Mouse (Mus musculus) lung, postnatal 4 days (tissue): Measurements from ENCODE around the gene Ephb6.

ENCODE experiments used
- DNase-seq, 2 experiments: peaks; one replicate each; pipeline ENCODE4 v3.0.0; 2021

Ephb6 gene

GRCm38 (mm10) chr6:41628180-41628579, 22.9 kb downstream of the Ephb6 start:
- DNase-seq = no peak

- no peak for DNase-seq
Observed at GRCm38 (mm10) chr6:41630791-41631190, 25.5 kb downstream of the Ephb6 start.

GRCm38 (mm10) chr6:41631549-41631948, 26.3 kb downstream of the Ephb6 start:
- DNase-seq = no peak

DNA sequence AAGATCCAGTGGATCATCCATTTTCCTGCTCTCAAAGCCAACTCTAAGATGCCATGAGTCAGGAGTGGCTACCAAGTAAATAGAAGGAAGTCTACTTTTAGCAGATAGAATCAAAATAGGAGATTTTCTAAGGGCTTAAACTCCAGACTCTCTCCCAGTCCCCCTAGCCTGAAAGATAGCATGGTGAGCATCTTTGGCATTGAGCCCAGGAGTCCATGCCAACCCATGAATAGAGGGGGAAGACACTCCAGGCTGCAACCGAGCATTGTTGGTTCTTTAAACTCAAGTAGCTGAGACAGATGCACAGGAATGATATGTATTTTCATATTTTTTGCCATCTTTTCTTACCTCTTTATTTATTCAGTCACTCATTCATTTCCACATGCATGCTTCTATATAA, 29.9 kb downstream of the Ephb6 start:
- no peak for DNase-seq

DNA sequence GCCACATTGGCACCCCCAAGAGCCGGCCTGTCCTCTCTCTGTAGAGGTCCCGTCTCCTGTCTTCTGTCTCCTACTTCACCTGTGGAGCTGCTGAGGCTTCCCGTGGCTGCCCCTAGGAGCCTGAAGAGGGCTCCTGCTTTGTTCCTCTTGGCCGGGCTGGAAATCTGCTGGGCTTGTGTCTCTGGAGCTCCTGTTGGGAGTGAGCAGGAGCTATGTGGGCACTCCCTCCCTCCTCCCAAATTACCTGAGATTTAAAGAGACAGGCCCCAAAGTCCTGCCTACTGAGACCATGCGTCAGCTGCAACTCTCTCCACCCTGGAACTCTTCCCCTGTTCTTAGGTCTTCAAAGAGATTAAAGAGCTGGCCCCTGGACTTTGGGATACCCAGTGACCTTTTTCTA, 30.9 kb downstream of the Ephb6 start, which contains the start of gene Trpv6:
Trpv6 (minus strand) TSS at position 228 of the 400 bp plus-strand sequence.
- peak in 1 of 2 experiments; percentile 44 for DNase-seq

DNA sequence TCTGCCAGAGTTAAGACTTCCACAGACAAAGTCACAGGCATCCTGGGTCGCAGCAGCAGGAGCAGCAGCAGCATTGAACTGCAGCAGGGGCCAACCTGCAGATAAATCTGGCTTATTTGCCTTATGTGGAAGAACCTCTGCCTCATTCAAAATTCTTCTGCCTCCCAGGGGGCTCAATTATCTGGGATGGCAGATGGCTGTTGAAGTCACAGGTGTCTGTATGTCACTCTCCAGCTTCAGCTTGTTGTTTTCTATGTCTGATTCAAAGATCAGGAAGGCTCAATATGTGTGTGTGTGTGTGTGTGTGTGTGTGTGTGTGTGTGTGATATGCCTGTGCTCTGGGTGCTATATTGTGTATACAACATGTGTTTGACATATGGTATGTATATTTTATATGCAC, 32.1 kb downstream of the Ephb6 start:
- DNase-seq = no peak

- no peak for DNase-seq
Observed at GRCm38 (mm10) chr6:41637927-41638506, 32.7 kb downstream of the Ephb6 start.

DNA sequence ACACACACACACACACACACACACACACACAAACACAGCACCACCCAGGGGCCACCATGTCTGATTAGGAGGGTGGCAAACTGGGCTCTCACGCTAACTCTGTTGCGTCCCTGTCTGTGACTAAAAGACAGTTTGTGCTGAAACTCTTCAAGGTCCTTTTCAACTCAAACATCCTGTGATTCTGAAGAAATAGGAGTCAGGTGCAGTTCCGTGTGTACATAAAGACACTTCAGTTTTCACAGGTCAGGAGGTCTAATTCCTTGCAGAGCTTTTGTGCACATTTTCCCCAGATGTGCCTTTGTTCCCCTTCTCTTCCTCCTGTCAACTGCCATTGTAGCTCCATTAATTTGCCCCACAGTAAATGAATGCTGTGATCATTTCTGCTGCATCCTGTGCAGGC, 35.2 kb downstream of the Ephb6 start:
- no peak for DNase-seq

GRCm38 (mm10) chr6:41641173-41641866, 36.0 kb downstream of the Ephb6 start:
- DNase-seq = no peak

DNA sequence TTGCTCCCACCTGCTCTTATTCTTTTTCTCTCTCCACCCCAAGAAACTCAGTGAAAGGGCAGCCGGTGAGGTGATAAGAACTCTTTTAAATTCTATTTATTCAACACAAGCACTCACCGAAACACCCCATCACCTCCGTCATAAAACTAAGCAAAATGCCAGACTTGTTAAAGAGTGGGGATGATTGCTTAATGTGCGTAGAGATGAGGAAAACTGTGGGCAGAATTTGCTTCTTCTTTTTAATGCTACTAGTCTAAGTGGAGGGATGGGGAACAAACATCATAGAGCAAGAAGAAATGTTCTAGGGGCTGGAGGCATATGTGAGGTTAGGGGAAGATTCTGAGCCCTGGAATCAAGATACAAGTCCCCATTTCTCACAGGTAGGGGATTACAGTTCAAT, 37.5 kb downstream of the Ephb6 start:
- no peak for DNase-seq

DNA sequence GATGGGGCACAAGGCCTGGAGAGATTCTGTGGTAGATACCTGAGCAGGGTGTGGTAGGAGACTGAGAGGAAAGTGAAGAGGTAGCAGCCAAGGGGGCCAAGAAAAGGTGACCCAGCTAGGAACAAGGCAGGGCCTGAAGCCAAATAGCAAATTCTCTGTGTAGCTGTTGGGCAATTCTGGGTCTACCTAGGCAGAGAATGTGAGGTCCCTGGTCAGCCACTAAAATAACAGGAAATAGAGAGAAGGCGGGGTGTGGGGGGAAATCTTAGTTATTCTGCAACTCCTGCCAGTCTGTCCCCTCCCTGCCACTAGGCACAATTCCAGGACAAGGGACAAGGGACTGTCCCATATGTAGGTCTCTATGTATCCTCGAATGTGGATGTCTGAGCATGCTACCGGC, 37.9 kb downstream of the Ephb6 start:
- peak; percentile 53 to 72 for DNase-seq

DNA sequence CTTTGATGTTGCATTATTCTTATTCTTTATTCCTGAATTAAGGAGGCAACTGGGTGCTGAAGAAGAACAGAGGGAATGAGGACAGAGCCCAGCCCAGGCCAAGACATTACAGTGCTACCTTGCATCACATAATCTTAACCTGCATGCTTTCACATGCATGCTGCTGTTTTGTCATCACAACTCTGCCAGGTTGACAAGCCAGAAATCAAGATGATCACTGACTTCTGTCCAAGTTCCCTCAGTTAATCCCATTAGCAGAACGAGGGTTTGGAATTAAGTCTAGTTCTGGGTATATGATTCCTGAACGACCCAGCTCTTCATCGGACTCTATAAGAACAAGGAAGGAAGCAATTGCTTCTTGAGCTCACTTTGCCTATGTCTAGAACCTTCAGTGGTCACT, 40.9 kb downstream of the Ephb6 start:
- DNase-seq = no peak

DNA sequence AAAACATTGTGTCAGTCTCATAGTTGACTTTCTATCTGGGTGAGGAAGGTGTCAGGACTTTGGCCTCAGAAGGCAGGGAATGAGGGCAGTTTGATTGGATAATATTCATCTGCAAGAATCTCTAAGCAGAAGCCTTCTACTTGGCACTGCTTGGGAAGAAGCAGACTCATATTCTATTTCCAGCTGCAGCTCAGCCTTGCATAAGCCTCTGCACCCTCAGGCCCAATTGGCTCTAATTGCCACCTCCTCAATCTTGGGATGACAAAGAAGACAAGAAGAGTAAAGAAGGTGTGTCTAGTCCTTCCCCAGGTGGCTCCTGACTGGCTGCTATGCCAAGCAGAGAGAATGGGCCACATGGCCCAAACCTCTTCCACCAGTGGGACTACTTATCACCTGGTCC, 41.4 kb downstream of the Ephb6 start:
- DNase-seq = no peak

DNA sequence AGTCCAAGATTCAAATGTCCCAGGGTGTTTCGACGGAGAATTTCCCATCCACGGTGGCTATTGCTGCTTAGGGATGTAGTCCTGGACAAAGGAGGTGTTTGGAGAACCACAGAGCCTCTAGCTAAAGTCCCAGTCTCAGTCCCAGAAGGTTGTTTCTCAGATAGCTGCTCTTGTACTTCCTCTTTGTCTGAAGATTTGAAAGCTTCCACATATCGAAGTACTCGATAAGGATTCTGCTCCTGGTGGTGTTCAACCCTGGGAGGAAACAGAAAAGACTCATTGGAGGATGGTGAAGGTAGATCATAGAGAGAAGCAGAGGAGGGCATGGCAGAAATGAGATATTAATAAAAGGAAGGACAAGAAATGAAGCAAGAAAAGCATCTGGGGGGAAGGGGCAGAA, 47.9 kb downstream of the Ephb6 start:
- no peak for DNase-seq

DNA sequence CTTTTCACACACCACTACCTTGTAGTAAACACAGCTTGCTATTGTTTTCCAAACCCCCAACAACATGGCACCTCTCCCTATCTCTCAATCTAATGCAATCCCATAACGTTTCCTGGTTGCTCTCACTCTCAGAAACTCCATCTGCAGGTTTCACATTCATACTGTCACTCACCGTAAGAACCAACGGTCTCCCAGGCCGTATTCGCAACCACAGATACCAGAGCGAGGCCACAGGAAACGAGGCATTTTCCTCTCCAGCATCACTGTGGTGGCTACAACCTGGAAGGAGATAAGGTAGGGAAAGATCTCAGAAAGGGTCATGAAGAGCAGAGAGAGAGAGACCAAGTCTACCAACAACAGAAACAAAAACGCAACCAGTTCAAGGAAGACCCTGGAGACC, 49.4 kb downstream of the Ephb6 start:
- DNase-seq = no peak

- no peak for DNase-seq
Observed at GRCm38 (mm10) chr6:41658487-41658886, 53.2 kb downstream of the Ephb6 start.

DNA sequence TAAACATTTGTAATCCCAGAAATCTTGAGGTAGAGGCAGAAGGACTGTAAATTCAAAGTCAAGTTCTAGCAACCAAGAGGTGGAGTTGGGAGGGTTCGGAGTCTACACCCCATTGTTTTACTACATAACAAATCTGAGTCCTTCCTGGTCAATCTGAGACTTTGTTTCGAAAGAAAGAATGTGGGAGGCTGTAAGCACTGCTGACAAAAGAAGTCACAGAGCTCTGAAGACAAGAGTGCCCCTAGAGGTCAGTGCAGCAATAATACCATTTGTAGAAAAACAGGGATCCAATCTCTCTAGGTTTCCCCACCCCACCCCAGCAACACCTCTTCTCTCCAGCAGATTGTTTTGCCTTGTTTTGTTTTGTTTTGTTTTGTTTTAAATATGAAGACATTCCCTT, 57.0 kb downstream of the Ephb6 start:
- peak in 1 of 2 experiments; percentile 21 for DNase-seq
